Mouse (Mus musculus): Measurements from ENCODE around the gene Glrx5. TPM values are rescaled to one million over a fixed set of nuclear protein-coding genes. Genes with fewer than 3 reads are reported as not detected.

Glrx5 gene
- polyA plus RNA-seq, 1 experiment from 2014 or later = 200 TPM

GRCm38 (mm10) chr12:105048301-105048863 is 15.9 kb downstream of the Glrx5 start:
- no peaks in the 10 kb centered on the region for H3K4me1 ChIP-seq (ENCODE audit: control insufficient read depth in 2 of 2, insufficient read depth in 2 of 2, low read length in 2 of 2)
- H3K4me3 ChIP-seq (ENCODE audit: control insufficient read depth in 1 of 2, insufficient read depth in 1 of 2, low read depth in 1 of 2, low read length in 2 of 2) = no peak overlapping the region
- H3K4me2 ChIP-seq (ENCODE audit: low read length) = no peak overlapping the region
- H3K9me3 ChIP-seq (ENCODE audit: control insufficient read depth, low read length) = no peaks in the 10 kb centered on the region
- WGBS = 77% methylated on average over 17 of the region's 17 CpGs
- no peaks in the 10 kb centered on the region for H3K36me3 ChIP-seq (ENCODE audit: control insufficient read depth, insufficient read depth, low read length)
- no peak for ATAC-seq (ENCODE audit: insufficient number of reproducible peaks, insufficient read depth, low FRiP score, low read depth)
- H3K9ac ChIP-seq (ENCODE audit: low read length) = no peak overlapping the region
- H3K27ac ChIP-seq (replicated peaks in 1 of 2; ENCODE audit: control insufficient read depth in 1 of 2, insufficient read depth in 1 of 2, low read depth in 2 of 2, low read length in 2 of 2) = no peak overlapping the region
- H3K27me3 ChIP-seq (ENCODE audit: control insufficient read depth, insufficient read depth, low read length) = no peaks in the 10 kb centered on the region

DNA sequence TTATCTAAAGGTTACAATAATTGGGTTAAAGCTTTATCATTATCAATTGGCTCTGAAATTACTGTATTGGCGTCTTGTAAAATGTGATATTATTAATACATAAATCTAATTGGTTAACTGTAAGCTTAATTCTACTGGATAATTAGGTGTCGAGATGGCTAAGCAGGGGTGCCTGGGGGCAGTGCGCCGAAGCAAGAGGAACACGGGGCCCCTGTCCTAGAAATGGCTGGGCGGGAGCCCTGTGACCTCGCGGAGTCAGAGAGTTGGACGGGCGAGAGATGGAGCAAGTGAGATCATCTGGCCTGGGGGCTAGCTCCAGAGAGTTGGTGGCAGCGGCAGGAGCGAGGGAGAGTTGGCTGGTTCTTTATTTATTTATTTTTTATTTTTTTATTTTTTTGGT is 17.3 kb downstream of the Glrx5 start:
- no peak overlapping the region for H3K4me2 ChIP-seq (ENCODE audit: low read length)
- ATAC-seq (ENCODE audit: insufficient number of reproducible peaks, insufficient read depth, low FRiP score, low read depth) = no peak
- H3K9me3 ChIP-seq (ENCODE audit: control insufficient read depth, low read length) = no peaks in the 10 kb centered on the region
- no peaks in the 10 kb centered on the region for H3K36me3 ChIP-seq (ENCODE audit: control insufficient read depth, insufficient read depth, low read length)
- H3K4me1 ChIP-seq (ENCODE audit: control insufficient read depth in 2 of 2, insufficient read depth in 2 of 2, low read length in 2 of 2) = no peaks in the 10 kb centered on the region
- no peak overlapping the region for H3K4me3 ChIP-seq (ENCODE audit: control insufficient read depth in 1 of 2, insufficient read depth in 1 of 2, low read depth in 1 of 2, low read length in 2 of 2)
- WGBS = 72% methylated on average over 12 of the region's 12 CpGs
- H3K27me3 ChIP-seq (ENCODE audit: control insufficient read depth, insufficient read depth, low read length) = no peaks in the 10 kb centered on the region
- H3K9ac ChIP-seq (ENCODE audit: low read length) = no peak overlapping the region
- H3K27ac ChIP-seq (replicated peaks in 1 of 2; ENCODE audit: control insufficient read depth in 1 of 2, insufficient read depth in 1 of 2, low read depth in 2 of 2, low read length in 2 of 2) = no peak overlapping the region

DNA sequence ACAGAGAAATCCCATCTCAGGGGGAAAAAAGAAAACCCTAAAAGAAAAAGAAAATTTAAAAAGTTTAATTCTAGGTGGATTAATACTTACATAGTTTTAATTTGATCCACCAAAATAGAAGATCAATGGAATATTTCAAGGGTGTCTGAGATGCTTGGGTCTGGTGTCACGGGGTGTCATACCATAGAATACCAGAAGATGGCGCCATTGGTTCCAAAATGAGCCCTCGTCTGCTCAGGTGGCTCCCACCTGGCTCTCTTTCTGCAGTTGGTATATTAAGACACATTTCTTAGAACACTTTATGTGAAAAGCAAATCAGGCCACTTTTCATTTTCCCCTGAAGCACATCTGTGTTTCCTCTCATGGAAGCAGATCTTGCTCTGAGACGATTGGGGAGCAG is 18.4 kb downstream of the Glrx5 start:
- no peak overlapping the region for H3K9ac ChIP-seq (ENCODE audit: low read length)
- no peaks in the 10 kb centered on the region for H3K27me3 ChIP-seq (ENCODE audit: control insufficient read depth, insufficient read depth, low read length)
- H3K36me3 ChIP-seq (ENCODE audit: control insufficient read depth, insufficient read depth, low read length) = no peaks in the 10 kb centered on the region
- H3K4me1 ChIP-seq (ENCODE audit: control insufficient read depth in 2 of 2, insufficient read depth in 2 of 2, low read length in 2 of 2) = no peaks in the 10 kb centered on the region
- no peak for ATAC-seq (ENCODE audit: insufficient number of reproducible peaks, insufficient read depth, low FRiP score, low read depth)
- no peaks in the 10 kb centered on the region for H3K9me3 ChIP-seq (ENCODE audit: control insufficient read depth, low read length)
- H3K27ac ChIP-seq (replicated peaks in 1 of 2; ENCODE audit: control insufficient read depth in 1 of 2, insufficient read depth in 1 of 2, low read depth in 2 of 2, low read length in 2 of 2) = no peak overlapping the region
- WGBS = 11% methylated on average over 4 of the region's 4 CpGs
- H3K4me2 ChIP-seq (ENCODE audit: low read length) = no peak overlapping the region
- no peak overlapping the region for H3K4me3 ChIP-seq (ENCODE audit: control insufficient read depth in 1 of 2, insufficient read depth in 1 of 2, low read depth in 1 of 2, low read length in 2 of 2)

DNA sequence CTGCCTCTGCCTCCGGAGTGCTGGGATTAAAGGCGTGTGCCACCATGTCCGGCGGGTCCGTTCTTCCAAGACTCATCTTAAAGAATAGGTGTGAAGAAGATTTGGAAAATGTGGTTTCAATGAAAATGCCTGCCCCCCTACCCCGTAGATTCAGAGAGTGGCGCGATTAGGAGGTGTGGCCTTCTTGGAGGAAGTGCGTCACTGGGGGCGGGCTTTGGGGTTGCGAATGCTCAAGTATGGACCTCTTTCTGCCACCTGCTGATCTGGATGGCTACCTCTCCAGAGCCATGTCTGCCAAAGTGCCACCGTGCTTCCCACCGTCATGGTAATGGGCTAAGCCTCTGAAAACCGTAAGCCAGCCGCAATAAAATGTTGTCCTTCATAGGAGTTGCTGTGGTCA is 21.6 kb downstream of the Glrx5 start:
- Histone ChIP-seq H3K36me3 (ENCODE audit: control insufficient read depth, insufficient read depth, low read length) (no peaks in the 10 kb centered on the region), H3K4me1 (ENCODE audit: control insufficient read depth in 2 of 2, insufficient read depth in 2 of 2, low read length in 2 of 2) (no peaks in the 10 kb centered on the region), H3K9ac (ENCODE audit: low read length) (no peak overlapping the region), H3K4me2 (ENCODE audit: low read length) (no peak overlapping the region), H3K27ac (replicated peaks in 1 of 2; ENCODE audit: control insufficient read depth in 1 of 2, insufficient read depth in 1 of 2, low read depth in 2 of 2, low read length in 2 of 2) (no peak overlapping the region), H3K27me3 (ENCODE audit: control insufficient read depth, insufficient read depth, low read length) (no peaks in the 10 kb centered on the region), H3K9me3 (ENCODE audit: control insufficient read depth, low read length) (no peaks in the 10 kb centered on the region), H3K4me3 (ENCODE audit: control insufficient read depth in 1 of 2, insufficient read depth in 1 of 2, low read depth in 1 of 2, low read length in 2 of 2) (no peak overlapping the region)
- 89% methylated on average over 15 of the region's 15 CpGs for WGBS
- no peak for ATAC-seq (ENCODE audit: insufficient number of reproducible peaks, insufficient read depth, low FRiP score, low read depth)

DNA sequence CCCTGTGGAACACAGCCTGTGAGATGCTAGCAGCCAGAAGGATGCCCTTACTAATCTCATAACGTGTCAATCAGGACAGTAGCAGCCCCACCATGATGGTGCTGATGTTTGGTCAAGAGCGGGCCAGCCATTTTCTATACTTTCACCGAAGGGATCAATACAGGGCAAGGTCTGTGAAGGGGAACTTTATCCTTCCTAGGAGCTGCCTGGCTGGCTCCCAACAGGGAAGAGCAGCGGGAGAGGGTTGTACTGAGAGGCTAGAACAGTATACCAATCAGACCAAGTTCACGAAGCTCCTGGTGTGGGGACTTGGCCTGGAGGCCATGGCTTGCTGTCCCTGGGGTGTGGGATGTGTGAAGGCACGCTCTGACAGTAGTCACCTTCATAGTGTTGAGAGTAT is 22.8 kb downstream of the Glrx5 start:
- Histone ChIP-seq H3K27me3 (ENCODE audit: control insufficient read depth, insufficient read depth, low read length) (no peaks in the 10 kb centered on the region), H3K9me3 (ENCODE audit: control insufficient read depth, low read length) (no peaks in the 10 kb centered on the region), H3K4me3 (ENCODE audit: control insufficient read depth in 1 of 2, insufficient read depth in 1 of 2, low read depth in 1 of 2, low read length in 2 of 2) (no peak overlapping the region), H3K4me1 (ENCODE audit: control insufficient read depth in 2 of 2, insufficient read depth in 2 of 2, low read length in 2 of 2) (no peaks in the 10 kb centered on the region), H3K36me3 (ENCODE audit: control insufficient read depth, insufficient read depth, low read length) (no peaks in the 10 kb centered on the region), H3K27ac (replicated peaks in 1 of 2; ENCODE audit: control insufficient read depth in 1 of 2, insufficient read depth in 1 of 2, low read depth in 2 of 2, low read length in 2 of 2) (no peak overlapping the region), H3K4me2 (ENCODE audit: low read length) (no peak overlapping the region), H3K9ac (ENCODE audit: low read length) (no peak overlapping the region)
- ATAC-seq (ENCODE audit: insufficient number of reproducible peaks, insufficient read depth, low FRiP score, low read depth) = no peak
- WGBS = 68% methylated on average over 6 of the region's 6 CpGs

DNA sequence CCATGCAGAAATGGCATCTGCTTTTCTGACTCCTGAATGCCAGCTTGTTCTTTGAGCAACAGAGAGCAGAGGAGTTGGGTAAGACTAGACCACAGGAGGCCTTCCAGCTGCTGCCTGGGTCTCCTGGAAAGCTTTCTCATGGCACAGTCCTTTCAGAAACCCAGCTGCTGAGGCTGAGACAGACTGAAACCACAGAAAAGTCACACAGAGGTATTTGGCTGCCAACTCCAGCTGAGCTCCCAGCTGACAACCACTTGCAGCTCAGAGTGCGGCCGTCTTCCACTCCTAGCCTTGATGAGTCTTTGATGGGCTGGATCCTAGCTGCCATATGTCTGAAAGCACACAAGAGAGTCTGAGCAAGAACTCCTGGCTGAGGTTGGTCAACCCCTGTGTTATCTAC is 27.5 kb downstream of the Glrx5 start:
- 89% methylated on average over 2 of the region's 2 CpGs for WGBS
- Histone ChIP-seq H3K9me3 (ENCODE audit: control insufficient read depth, low read length) (no peaks in the 10 kb centered on the region), H3K9ac (ENCODE audit: low read length) (no peak overlapping the region), H3K4me1 (ENCODE audit: control insufficient read depth in 2 of 2, insufficient read depth in 2 of 2, low read length in 2 of 2) (no peaks in the 10 kb centered on the region), H3K27ac (replicated peaks in 1 of 2; ENCODE audit: control insufficient read depth in 1 of 2, insufficient read depth in 1 of 2, low read depth in 2 of 2, low read length in 2 of 2) (no peak overlapping the region), H3K4me3 (ENCODE audit: control insufficient read depth in 1 of 2, insufficient read depth in 1 of 2, low read depth in 1 of 2, low read length in 2 of 2) (no peak overlapping the region), H3K4me2 (ENCODE audit: low read length) (no peak overlapping the region), H3K36me3 (ENCODE audit: control insufficient read depth, insufficient read depth, low read length) (no peaks in the 10 kb centered on the region), H3K27me3 (ENCODE audit: control insufficient read depth, insufficient read depth, low read length) (no peaks in the 10 kb centered on the region; the same call in 1 of the 2 replicates)
- ATAC-seq (ENCODE audit: insufficient number of reproducible peaks, insufficient read depth, low FRiP score, low read depth) = no peak

DNA sequence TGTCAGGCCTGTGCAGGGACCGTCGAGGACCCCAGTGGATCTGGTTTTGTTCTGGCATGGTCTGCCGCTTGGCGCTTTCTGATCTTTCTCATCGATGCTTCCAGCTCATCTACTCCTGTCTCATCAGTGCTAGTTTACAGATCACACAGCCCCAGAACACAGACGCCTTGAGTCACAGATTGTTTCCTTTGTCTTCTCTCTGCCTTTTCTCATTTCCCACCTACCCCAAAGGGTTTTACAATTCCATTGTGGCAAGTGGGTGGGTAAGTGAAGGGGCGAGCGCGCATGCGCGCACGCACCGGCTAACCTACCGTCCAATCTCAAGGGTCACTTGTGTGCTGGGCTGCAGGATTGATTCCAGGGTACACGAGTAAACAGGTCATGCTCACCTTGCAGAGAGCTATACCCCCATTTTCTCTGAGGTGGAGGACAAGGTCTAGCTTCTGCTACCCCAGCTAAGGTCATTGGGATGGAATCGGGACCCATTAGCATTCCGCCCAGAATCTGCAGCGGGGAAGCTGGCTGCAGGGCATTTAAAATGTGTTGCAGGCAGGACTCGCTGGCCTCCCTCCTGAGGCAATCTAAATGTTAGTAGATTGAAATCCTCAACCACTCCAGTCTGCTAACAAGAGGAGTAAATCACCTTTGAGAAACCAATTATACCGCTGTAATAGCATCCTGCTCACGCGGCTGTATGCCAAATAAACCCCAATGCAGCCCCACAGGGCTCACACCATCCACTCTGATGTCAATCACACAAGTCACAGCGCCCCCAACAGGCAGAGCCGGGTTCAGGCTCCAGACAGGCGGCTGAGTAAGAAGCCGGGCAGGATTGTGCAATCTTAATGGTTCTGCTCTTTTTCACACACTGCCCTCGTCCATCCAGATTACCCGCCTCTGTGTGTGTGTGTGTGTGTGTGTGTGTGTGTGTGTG is 31.0 kb downstream of the Glrx5 start:
- 48% methylated on average over 28 of the region's 28 CpGs for WGBS
- no peaks in the 10 kb centered on the region; the same call in 1 of the 2 replicates for H3K27me3 ChIP-seq (ENCODE audit: control insufficient read depth, insufficient read depth, low read length)
- H3K9me3 ChIP-seq (ENCODE audit: control insufficient read depth, low read length) = no peaks in the 10 kb centered on the region
- H3K4me2 ChIP-seq (ENCODE audit: low read length) = no peak overlapping the region
- ATAC-seq (ENCODE audit: insufficient number of reproducible peaks, insufficient read depth, low FRiP score, low read depth) = no peak
- no peak overlapping the region for H3K4me3 ChIP-seq (ENCODE audit: control insufficient read depth in 1 of 2, insufficient read depth in 1 of 2, low read depth in 1 of 2, low read length in 2 of 2)
- no peak overlapping the region for H3K27ac ChIP-seq (replicated peaks in 1 of 2; ENCODE audit: control insufficient read depth in 1 of 2, insufficient read depth in 1 of 2, low read depth in 2 of 2, low read length in 2 of 2)
- H3K4me1 ChIP-seq (ENCODE audit: control insufficient read depth in 2 of 2, insufficient read depth in 2 of 2, low read length in 2 of 2) = no peaks in the 10 kb centered on the region
- H3K9ac ChIP-seq (ENCODE audit: low read length) = no peak overlapping the region
- H3K36me3 ChIP-seq (ENCODE audit: control insufficient read depth, insufficient read depth, low read length) = no peaks in the 10 kb centered on the region
